Mouse (Mus musculus) right cerebral cortex, adult 2 months (tissue): Measurements from ENCODE around the gene Tsc22d1.
A peak's percentile ranks its signal among the peaks of the same experiment; 100 is the strongest.

Experiments
- DNase-seq, 2 experiments: peaks; one replicate each; pipeline ENCODE4 v3.0.0; 2021 to 2022; ENCODE audit warnings: low spot score in 2 of 2

Tsc22d1 gene

DNA sequence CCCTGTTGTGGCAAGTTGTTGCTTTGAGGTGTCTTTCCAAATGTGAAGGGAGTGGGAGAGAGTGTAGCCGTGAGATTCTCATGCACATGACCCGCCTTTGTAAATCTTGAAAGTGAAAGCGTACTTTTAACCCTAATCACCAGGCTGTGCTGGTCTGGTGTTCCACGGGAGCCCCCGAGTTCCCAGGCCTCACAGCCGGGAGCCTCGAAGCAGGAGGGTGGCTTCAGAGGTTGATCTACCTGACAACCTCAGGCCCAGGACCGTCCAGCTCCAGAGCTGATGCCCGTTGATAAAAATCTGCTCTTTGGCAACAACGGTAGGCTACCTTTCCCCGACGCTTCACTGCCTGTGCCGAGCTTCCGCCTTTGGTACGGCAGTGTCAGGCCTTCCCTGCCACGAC lies 72.8 kb downstream of the Tsc22d1 start:
- DNase-seq: no peak

GRCm38 (mm10) chr14:76488101-76489044 lies 73.6 kb downstream of the Tsc22d1 start:
- no peak for DNase-seq

DNA sequence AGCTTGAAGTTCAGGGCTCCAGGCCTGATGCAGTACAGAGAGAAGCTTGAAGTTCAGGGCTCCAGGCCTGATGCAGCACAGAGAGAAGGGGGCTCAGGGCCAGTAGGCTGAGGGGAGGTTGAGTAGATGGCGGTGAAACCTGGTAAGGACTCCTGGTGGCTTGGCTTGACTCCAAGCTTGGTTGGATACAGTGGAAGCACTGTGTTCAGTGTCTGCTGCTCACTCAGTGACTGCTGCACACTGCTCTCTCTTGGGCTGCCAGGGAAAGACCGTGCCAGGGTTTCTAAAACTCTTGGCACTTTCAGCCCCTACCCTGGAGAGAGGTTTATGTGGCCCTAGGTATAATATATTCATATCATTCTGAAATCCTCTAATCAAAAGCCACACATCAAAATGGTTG lies 74.4 kb downstream of the Tsc22d1 start:
- no peak for DNase-seq

GRCm38 (mm10) chr14:76495022-76495421 lies 80.3 kb downstream of the Tsc22d1 start:
- no peak for DNase-seq

- no peak for DNase-seq
These were observed 82.4 kb downstream of the Tsc22d1 start for GRCm38 (mm10) chr14:76497187-76497586.

- no peak for DNase-seq
These were observed 83.4 kb downstream of the Tsc22d1 start for GRCm38 (mm10) chr14:76498210-76498609.

- DNase-seq: no peak
These were observed 84.7 kb downstream of the Tsc22d1 start for GRCm38 (mm10) chr14:76499492-76499891.

GRCm38 (mm10) chr14:76500036-76500435 lies 85.3 kb downstream of the Tsc22d1 start:
- DNase-seq: no peak

- no peak for DNase-seq
These were observed 88.6 kb downstream of the Tsc22d1 start for GRCm38 (mm10) chr14:76503231-76503851.

GRCm38 (mm10) chr14:76504121-76504737 lies 89.5 kb downstream of the Tsc22d1 start:
- peak; percentile 89 to 93 for DNase-seq

DNA sequence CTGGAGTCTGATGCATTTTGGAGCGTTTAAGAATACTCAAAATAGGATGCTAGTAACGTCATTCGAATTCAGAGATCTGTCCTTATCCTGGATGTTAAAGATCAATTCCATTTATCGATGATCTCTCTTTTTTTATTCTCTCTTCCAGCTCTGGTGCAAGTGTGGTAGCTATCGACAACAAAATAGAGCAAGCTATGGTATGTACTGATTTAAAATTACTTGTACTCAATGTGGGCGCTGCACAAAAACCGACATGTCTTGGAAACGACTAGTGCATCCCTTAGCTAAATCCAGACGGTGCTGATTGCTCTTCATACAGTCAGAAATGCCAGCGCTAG lies 90.3 kb downstream of the Tsc22d1 start:
- no peak for DNase-seq

- DNase-seq: peak; percentile 81
These were observed 90.9 kb downstream of the Tsc22d1 start for GRCm38 (mm10) chr14:76505439-76506220.

- peak in 1 of 2 experiments; percentile 44 for DNase-seq
These were observed 91.9 kb downstream of the Tsc22d1 start for GRCm38 (mm10) chr14:76506425-76507205.

GRCm38 (mm10) chr14:76507357-76507756 lies 92.6 kb downstream of the Tsc22d1 start:
- DNase-seq: no peak

DNA sequence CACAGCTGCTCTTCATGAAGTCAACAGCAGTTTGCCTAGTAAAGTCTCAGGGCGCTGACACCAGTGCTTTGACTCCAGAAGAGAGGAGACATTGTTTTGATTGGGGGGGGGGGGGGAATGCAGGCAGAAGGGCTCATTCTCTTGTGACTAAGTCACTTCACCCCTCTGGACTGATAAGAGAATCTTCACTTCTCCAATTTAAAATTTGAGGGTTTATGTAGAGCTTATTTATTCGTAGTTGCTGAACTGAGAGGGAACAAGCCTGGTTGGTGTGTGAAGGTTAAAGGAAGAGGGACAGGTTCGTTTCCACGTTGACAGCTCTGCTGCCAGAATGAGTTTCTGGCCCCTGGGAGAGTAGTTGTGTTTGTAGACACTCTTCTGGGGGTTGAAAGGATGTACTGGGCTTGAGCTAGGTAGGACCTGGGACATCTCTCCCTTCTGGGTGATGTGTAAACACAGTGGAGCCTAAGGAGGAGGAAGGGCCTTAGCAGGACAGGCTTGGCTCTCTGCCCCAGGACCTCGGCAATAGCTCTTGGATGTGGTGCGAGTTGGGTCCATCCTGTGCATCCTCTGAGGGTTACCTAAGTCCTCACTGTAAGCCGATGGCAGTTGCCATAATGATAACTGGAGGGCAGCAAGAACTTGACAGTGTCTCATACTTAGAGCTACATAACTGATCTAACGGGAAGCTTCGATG lies 93.2 kb downstream of the Tsc22d1 start:
- DNase-seq: no peak

- no peak for DNase-seq
These were observed 93.9 kb downstream of the Tsc22d1 start for GRCm38 (mm10) chr14:76508701-76509100.

- no peak for DNase-seq
These were observed 97.2 kb downstream of the Tsc22d1 start for GRCm38 (mm10) chr14:76511971-76512370.

DNA sequence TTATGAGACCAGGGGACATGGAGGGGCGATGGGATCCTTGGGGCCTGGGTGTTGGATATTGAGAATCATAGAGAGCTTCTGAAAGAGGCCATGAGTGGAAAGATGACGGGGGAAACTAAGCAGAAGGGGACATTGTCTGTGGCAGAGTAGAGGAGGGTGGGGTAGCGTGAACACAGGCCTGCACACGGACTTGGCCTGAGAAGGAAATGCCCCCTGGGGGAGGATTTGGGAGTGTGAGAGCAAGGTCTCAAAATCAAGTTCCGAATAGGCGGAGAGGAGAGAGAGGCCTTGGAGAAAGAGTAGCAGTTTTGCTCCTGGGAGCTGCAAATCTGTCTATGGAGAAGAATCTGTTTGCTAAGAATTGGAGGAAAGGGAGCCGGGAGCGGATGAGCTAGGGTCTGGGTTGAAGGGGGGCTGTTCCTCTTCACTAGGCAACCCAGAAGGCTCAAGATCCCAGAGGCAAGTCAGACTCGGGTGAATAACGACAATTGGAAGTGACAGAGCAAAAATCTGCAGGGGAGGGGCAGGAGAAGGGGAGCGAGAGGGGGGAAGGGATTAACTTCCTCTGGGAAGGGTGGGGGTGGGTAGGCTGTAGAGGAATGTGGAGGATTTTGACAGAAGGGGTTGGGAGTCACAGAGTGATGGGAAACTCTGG lies 98.8 kb downstream of the Tsc22d1 start:
- DNase-seq: no peak

- DNase-seq: no peak
These were observed 99.4 kb downstream of the Tsc22d1 start for GRCm38 (mm10) chr14:76514050-76514585.

- no peak for DNase-seq
These were observed 100.9 kb downstream of the Tsc22d1 start for GRCm38 (mm10) chr14:76515620-76516019.
